Mouse (Mus musculus): ENCODE measurements around the gene Ssmem1. TPM values are rescaled to one million over a fixed set of nuclear protein-coding genes. Genes with fewer than 3 reads are reported as not detected.

Ssmem1 gene
- not detected in 2 replicates for polyA plus RNA-seq (2012; rRNA removed; ENCODE audit: low replicate concordance)

GRCm38 (mm10) chr6:30509265-30510239 is at the start of gene Ssmem1, which contains the start of gene Tmem209:
Gene Ssmem1 (plus strand): TSS chr6:30509849.
Gene Tmem209 (minus strand): TSS chr6:30509783.

GRCm38 (mm10) chr6:30541009-30541799 is 31.6 kb downstream of the Ssmem1 start, which contains the start of gene Cpa2:
Gene Cpa2 (plus strand): TSS chr6:30541582.

GRCm38 (mm10) chr6:30568069-30568468 is 58.4 kb downstream of the Ssmem1 start, which contains the start of gene Cpa4:
Gene Cpa4 (plus strand): TSS chr6:30568369.

Other genes starting within 250 kb of the Ssmem1 start
- 57.1 and 58.8 TPM in 2 replicates for gene Ube2h, start 205.3 kb upstream of the Ssmem1 start, polyA plus RNA-seq (2012; rRNA removed; ENCODE audit: low replicate concordance)
- 18.3 and 19.8 TPM in 2 replicates for gene Zc3hc1, start 118.8 kb upstream of the Ssmem1 start, polyA plus RNA-seq (2012; rRNA removed; ENCODE audit: low replicate concordance)
- 27.5 and 35.3 TPM in 2 replicates for gene Klhdc10, start 108.0 kb upstream of the Ssmem1 start, polyA plus RNA-seq (2012; rRNA removed; ENCODE audit: low replicate concordance)
- 42.5 and 60.0 TPM in 2 replicates for gene Tmem209, start 66 bp upstream of the Ssmem1 start, polyA plus RNA-seq (2012; rRNA removed; ENCODE audit: low replicate concordance)
- 0.19 and 2.8 TPM in 2 replicates for gene Cpa2, start 31.7 kb downstream of the Ssmem1 start, polyA plus RNA-seq (2012; rRNA removed; ENCODE audit: low replicate concordance)
- gene Cpa4, start 58.5 kb downstream of the Ssmem1 start, polyA plus RNA-seq (2012; rRNA removed; ENCODE audit: low replicate concordance) = not detected in 2 replicates
- gene Cpa5, start 101.2 kb downstream of the Ssmem1 start, polyA plus RNA-seq (2012; rRNA removed; ENCODE audit: low replicate concordance) = 0.34 TPM in 1 of 2 replicates, not detected in the other
- gene Cpa1, start 129.4 kb downstream of the Ssmem1 start, polyA plus RNA-seq (2012; rRNA removed; ENCODE audit: low replicate concordance) = 0.22 and 0.23 TPM in 2 replicates
- 5.1 and 6.5 TPM in 2 replicates for gene Cep41, start 183.9 kb downstream of the Ssmem1 start, polyA plus RNA-seq (2012; rRNA removed; ENCODE audit: low replicate concordance)
- 269 and 1,242 TPM in 2 replicates for gene Mest, start 213.7 kb downstream of the Ssmem1 start, polyA plus RNA-seq (2012; rRNA removed; ENCODE audit: low replicate concordance)

Measured in subcutaneous adipose tissue, adult 2 months (tissue).